7 mouse cellular contexts compared by ENCODE assay signal in genomic region chr6:61179641-61179948, GRCm38 (mm10). TPM values are rescaled to one million over a fixed set of nuclear protein-coding genes. Genes with fewer than 3 reads are reported as not detected.
A peak's percentile ranks its signal among the peaks of the same experiment; 100 is the strongest.
DNase-seq lines count a peak whose midpoint lies in the region; ATAC-seq and TF ChIP-seq lines count a peak whose summit lies in the region.

No protein-coding gene starts in this region.

- peak overlapping the region; percentile 98 for H3K4me2 ChIP-seq in lung, postnatal 0 days (replicated peaks; ENCODE audit: low read depth, low read length)
- H3K4me2 ChIP-seq in forebrain, embryonic 13.5 days = peak overlapping the region; percentile 78
- peak overlapping the region; percentile 93 for H3K4me2 ChIP-seq in limb, embryonic 13.5 days (replicated peaks)
- peak overlapping the region; percentile 74 for H3K4me2 ChIP-seq in stomach, embryonic 15.5 days

- no peak for TF ChIP-seq CTCF in lung, postnatal 0 days (IDR thresholded peaks at IDR 0.05)

- no peaks in the 10 kb centered on the region for H3K36me3 ChIP-seq in lung, postnatal 0 days (ENCODE audit: insufficient read depth, low read length)
- no peaks in the 10 kb centered on the region for H3K36me3 ChIP-seq in forebrain, embryonic 13.5 days (ENCODE audit: poor library complexity, severe bottlenecking)
- no peaks in the 10 kb centered on the region for H3K36me3 ChIP-seq in limb, embryonic 13.5 days
- H3K36me3 ChIP-seq in stomach, embryonic 15.5 days = no peaks in the 10 kb centered on the region

- WGBS in lung, postnatal 0 days = 2% methylated on average over 5 of the region's 5 CpGs
- 3% methylated on average over 5 of the region's 5 CpGs for WGBS in forebrain, embryonic 13.5 days
- WGBS in limb, embryonic 13.5 days = 2% methylated on average over 5 of the region's 5 CpGs
- 8% methylated on average over 5 of the region's 5 CpGs for WGBS in stomach, embryonic 15.5 days

- ATAC-seq in lung, postnatal 0 days = no peak
- no peak for ATAC-seq in forebrain, embryonic 13.5 days
- no peak; the same call in 1 of the 2 replicates for ATAC-seq in limb, embryonic 13.5 days (ENCODE audit: low FRiP score, low read depth)
- no peak for ATAC-seq in stomach, embryonic 15.5 days (ENCODE audit: insufficient read depth, low FRiP score, low read depth)

- H3K4me1 ChIP-seq in lung, postnatal 0 days (ENCODE audit: insufficient read depth, low read depth, low read length) = no peaks in the 10 kb centered on the region; the same call in 1 of the 2 replicates
- H3K4me1 ChIP-seq in forebrain, embryonic 13.5 days = peaks cover 39% of the 10 kb centered on the region
- H3K4me1 ChIP-seq in limb, embryonic 13.5 days = peaks cover 20% of the 10 kb centered on the region
- peaks cover 3% of the 10 kb centered on the region; the same call in 1 of the 2 replicates for H3K4me1 ChIP-seq in stomach, embryonic 15.5 days

- DNase-seq in lung, postnatal 0 days (ENCODE audit: low spot score) = no peak
- no peak for DNase-seq in lung, adult 18-20 months
- DNase-seq in adrenal gland, postnatal 36 days = no peak
- DNase-seq in embryo, embryonic 10.5 days (ENCODE audit: low spot score) = no peak

- 0 out of 2 replicates have a peak overlapping the region, but pooled peaks have one; percentile 13 for H3K9ac ChIP-seq in lung, postnatal 0 days (replicated peaks; ENCODE audit: low read depth)
- H3K9ac ChIP-seq in forebrain, embryonic 13.5 days = peak overlapping the region; percentile 95
- peak overlapping the region; percentile 85 for H3K9ac ChIP-seq in limb, embryonic 13.5 days
- peak overlapping the region; percentile 47; the same call in 1 of the 2 replicates for H3K9ac ChIP-seq in stomach, embryonic 15.5 days

- no peaks in the 10 kb centered on the region for H3K9me3 ChIP-seq in lung, postnatal 0 days (ENCODE audit: low read length)
- no peaks in the 10 kb centered on the region for H3K9me3 ChIP-seq in forebrain, embryonic 13.5 days (replicated peaks)
- no peaks in the 10 kb centered on the region for H3K9me3 ChIP-seq in limb, embryonic 13.5 days
- H3K9me3 ChIP-seq in stomach, embryonic 15.5 days = no peaks in the 10 kb centered on the region

- H3K27me3 ChIP-seq in lung, postnatal 0 days (replicated peaks; ENCODE audit: insufficient read depth, low read length) = no peaks in the 10 kb centered on the region
- no peaks in the 10 kb centered on the region for H3K27me3 ChIP-seq in forebrain, embryonic 13.5 days
- H3K27me3 ChIP-seq in limb, embryonic 13.5 days = peaks cover 5% of the 10 kb centered on the region
- H3K27me3 ChIP-seq in stomach, embryonic 15.5 days (replicated peaks) = no peaks in the 10 kb centered on the region

- no peak for TF ChIP-seq EP300 in lung, postnatal 0 days (IDR thresholded peaks at IDR 0.05)

- H3K27ac ChIP-seq in lung, postnatal 0 days (ENCODE audit: low read length) = no peak overlapping the region
- peak overlapping the region; percentile 94 for H3K27ac ChIP-seq in forebrain, embryonic 13.5 days
- H3K27ac ChIP-seq in limb, embryonic 13.5 days = no peak overlapping the region; the same call in 1 of the 2 replicates
- no peak overlapping the region for H3K27ac ChIP-seq in stomach, embryonic 15.5 days

- peak overlapping the region; percentile 72 for H3K4me3 ChIP-seq in lung, postnatal 0 days (ENCODE audit: low read depth, low read length)
- H3K4me3 ChIP-seq in forebrain, embryonic 13.5 days = peak overlapping the region; percentile 86
- peak overlapping the region; percentile 76 for H3K4me3 ChIP-seq in limb, embryonic 13.5 days
- peak overlapping the region; percentile 51 for H3K4me3 ChIP-seq in stomach, embryonic 15.5 days (replicated peaks)

RNA-seq across cellular contexts. Expression of gene Ccser1, which starts 0.5 kb away (rescaled TPM):
- polyA plus RNA-seq in lung, postnatal 0 days (2015; fragmentation: Nextera tagmentation; extraction: Ambion mirVana) = 7.5 and 10.6 TPM in 2 replicates
- polyA plus RNA-seq in forebrain, embryonic 13.5 days (2015; fragmentation: Nextera tagmentation; extraction: Ambion mirVana) = 21.4 and 22.4 TPM in 2 replicates
- 10.2 and 10.3 TPM in 2 replicates for polyA plus RNA-seq in limb, embryonic 13.5 days (2015; fragmentation: Nextera tagmentation; extraction: Ambion mirVana)
- 6.1 and 7.0 TPM in 2 replicates for polyA plus RNA-seq in stomach, embryonic 15.5 days (2015; fragmentation: Nextera tagmentation; extraction: Ambion mirVana)
- 1 to 10 TPM; 2.1 to 3.1 TPM for total RNA-seq in adrenal gland, postnatal 36 days (2021)

Comparison
In these comparisons a context has a peak if more than half of its experiments do, and no peak if none do; other contexts are left out.
1. H3K9ac ChIP-seq: peak in every context shown above with its lines; median percentile 95 in forebrain, embryonic 13.5 days; 85 in limb, embryonic 13.5 days; 47 in stomach, embryonic 15.5 days; 13 in lung, postnatal 0 days.